Mouse (Mus musculus) megakaryocyte-erythroid progenitor cell, adult 5-6 weeks (primary cell): ENCODE results near the gene Dock8. TPM values are rescaled to one million over a fixed set of nuclear protein-coding genes. Genes with fewer than 3 reads are reported as not detected.

Source experiments
- ATAC-seq: replicated peaks from 2 replicates; pipeline ENCODE4 v1.8.0; 2016; ENCODE audit warnings: mild to moderate bottlenecking, inconsistent platforms; ENCODE audit not compliant: severe bottlenecking, poor library complexity, low FRiP score, low TSS enrichment
- total RNA-seq, 2 experiments: library from RNA; stranded (forward) in 1 of 2; stranded (reverse) in 1 of 2; fragments of 200-1000, 215-1000 nt in 1 of 2; fragments of >200 nt in 1 of 2; fragmentation: Nextera tagmentation in 1 of 2; gene quantifications; 2 replicates each; pipeline ENCODE4 v1.2.3; 2014 to 2017

Dock8 gene
- total RNA-seq, 2 experiments from 2014 or later: 21.8 to 36.4 TPM

- no peak for ATAC-seq
These were observed 99.6 kb downstream of the Dock8 start for GRCm38 (mm10) chr19:25098941-25099340.

DNA sequence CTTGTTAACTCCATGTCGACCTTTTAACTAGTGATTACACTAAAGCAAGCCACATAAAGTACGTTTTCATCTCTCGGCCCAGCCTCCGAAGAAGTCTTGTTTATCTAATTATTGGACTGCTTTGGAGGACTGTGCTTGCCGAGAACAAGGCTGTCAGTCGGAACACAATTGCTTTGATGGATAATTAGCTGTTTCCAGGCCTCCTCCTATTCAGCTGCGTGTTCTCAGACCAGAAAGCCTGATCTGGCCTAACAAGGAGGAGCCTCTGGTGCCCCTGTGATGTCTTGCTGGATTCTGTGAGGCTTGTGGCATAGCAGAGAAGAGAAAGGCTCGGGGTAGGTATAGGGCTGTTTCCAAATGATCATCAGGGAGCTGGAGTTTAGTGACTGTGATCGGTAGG is 106.3 kb downstream of the Dock8 start:
- ATAC-seq: no peak

DNA sequence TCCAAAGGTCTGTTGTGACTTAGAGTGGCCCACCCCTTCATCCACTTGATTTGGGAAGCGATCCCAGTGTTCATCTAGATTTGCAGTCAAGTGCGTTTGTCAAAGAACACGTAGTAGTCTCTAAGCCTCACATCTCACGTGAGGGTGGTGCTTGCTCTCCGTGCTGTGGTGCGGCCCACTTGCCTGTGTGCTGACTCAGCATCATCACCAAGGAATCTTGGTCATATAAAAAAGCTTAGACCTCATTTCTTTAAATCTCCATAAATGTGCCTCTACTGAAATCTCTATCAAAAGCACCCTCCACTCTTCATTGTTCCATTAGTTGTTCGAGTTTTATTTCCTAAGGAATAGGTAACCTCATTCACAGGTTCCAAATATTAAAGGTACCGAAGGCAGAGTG is 107.0 kb downstream of the Dock8 start:
- ATAC-seq: no peak

- no peak for ATAC-seq
These were observed 108.1 kb downstream of the Dock8 start for GRCm38 (mm10) chr19:25107417-25107816.

DNA sequence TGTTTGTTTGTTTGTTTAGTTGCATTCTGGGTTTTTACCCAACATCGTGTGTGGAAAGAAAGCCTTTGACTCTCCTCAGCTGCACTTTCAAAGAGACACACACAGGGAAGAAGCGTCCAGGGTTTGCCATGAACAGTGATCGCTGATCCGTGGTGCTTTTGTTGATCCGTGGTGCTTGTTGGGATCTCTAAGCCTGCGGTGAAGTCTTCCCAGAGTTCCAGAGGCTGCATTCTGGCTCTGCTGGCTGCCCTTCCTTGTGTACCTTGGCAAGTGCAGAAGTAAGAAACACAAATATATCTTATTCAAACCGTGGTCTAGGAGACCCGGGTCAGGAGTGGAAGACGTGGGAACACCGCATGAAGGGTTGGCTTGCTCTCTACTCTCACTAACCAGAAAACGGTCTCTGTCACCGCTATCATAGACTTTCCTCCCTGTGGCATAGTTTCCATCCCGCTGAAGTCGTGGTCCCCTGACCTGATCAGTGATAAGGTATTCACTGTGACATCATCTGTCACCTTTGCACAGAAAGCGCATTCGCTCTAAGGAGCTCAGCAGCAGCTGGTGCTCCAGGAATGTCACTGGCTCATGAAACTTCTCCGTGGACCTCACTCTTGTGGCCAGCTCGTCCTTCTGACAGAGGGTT is 112.4 kb downstream of the Dock8 start:
- ATAC-seq: no peak

GRCm38 (mm10) chr19:25116981-25117380 is 117.6 kb downstream of the Dock8 start:
- ATAC-seq: no peak

DNA sequence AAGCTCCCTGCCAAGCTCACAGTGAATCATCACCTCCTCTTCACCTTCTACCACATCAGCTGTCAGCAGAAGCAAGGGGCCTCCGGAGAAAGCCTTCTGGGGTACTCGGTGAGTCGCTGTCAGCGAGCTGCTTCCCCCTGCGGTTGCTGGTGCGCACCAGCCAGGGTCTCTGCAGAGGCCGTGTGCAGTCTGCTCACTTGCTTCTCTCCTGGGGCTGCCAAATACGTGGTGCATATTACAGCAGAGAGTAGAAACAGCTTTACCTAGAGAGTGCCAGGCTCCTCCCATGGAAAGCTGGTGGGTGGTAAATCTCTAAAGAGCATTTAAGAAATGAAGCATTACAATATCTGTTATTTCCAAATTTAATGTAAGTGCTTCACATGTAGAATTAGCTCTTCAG is 123.1 kb downstream of the Dock8 start:
- ATAC-seq: no peak

- no peak for ATAC-seq
These were observed 123.7 kb downstream of the Dock8 start for GRCm38 (mm10) chr19:25123031-25123430.

- no peak for ATAC-seq
These were observed 124.1 kb downstream of the Dock8 start for GRCm38 (mm10) chr19:25123461-25123860.

DNA sequence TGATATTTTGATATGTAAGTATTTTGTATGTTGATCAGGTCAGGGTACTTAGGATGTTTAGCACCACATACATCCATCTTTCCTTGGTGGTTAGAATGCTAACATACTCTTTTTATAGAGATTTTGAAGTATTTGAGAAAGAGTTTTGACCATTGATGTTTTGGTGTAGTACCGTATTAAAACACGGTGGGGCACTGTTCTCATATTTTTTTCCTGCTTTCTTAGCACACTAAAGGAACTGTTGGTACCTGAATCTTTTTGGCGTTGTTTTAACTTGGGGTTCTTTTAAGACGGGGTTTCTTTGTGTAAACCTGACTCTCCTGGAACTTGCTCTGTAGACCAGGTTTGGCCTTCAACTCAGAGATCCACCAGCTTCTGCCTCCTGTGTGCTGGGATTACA is 133.0 kb downstream of the Dock8 start:
- ATAC-seq: no peak

GRCm38 (mm10) chr19:25133959-25134358 is 134.6 kb downstream of the Dock8 start:
- ATAC-seq: no peak

DNA sequence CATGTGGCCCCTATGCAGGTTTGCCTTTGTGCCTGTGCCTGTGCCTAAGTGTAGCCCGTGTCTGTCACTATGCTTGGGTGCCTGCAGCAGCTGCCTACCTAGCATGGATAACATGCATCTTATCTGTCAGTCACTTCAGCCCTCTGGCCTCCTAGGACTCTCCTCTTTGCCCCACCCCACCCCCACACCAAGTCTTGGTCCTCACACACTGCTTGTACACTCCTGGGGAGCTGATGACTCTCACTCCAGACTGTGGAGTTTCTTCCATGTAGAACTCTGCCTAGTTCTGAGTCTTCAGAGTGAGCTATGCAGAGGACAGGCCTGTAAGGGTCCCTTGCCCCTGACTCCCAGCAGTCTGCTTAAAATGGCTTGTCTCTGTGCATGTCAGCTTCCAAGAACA is 136.8 kb downstream of the Dock8 start:
- no peak for ATAC-seq

- no peak for ATAC-seq
These were observed 138.8 kb downstream of the Dock8 start for GRCm38 (mm10) chr19:25137907-25138820.

- no peak for ATAC-seq
These were observed 145.0 kb downstream of the Dock8 start for GRCm38 (mm10) chr19:25144110-25145028.

DNA sequence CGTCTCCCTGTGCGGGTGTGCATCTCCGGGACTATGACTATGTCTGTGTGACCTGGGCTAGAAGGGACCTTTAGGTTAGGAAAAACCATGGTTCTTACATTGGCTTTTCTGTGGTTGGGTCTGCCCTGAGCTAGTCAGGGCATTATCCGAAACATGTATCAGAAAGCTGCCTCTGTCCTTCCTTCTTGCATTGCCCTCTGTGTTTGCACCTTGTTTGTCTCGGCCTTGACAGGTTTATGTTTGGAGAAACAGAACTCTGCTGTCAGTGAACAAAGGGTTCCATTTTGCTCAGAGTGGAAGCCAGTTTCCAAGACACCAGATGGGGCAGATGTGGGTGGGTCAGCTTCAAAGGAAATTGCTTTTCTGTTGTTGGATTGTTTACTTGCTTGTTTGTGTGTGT is 145.8 kb downstream of the Dock8 start:
- no peak for ATAC-seq

- peak; percentile 68 for ATAC-seq
These were observed 146.8 kb downstream of the Dock8 start for GRCm38 (mm10) chr19:25146122-25146521.

- ATAC-seq: no peak
These were observed 150.5 kb downstream of the Dock8 start for GRCm38 (mm10) chr19:25149788-25150187.

- no peak for ATAC-seq
These were observed 155.3 kb downstream of the Dock8 start for GRCm38 (mm10) chr19:25154506-25155178.

- no peak for ATAC-seq
These were observed 155.9 kb downstream of the Dock8 start for GRCm38 (mm10) chr19:25155250-25155649.
